Mouse (Mus musculus): ENCODE results near the gene Srek1ip1.

GRCm38 (mm10) chr13:104843295-104844089, 51.2 kb downstream of the Srek1ip1 start:
- TF ChIP-seq CTCF (IDR thresholded peaks at IDR 0.05; ENCODE audit: borderline replicate concordance, insufficient read depth, low read depth, low read length) (no peak), POLR2A (IDR thresholded peaks at IDR 0.05; ENCODE audit: borderline replicate concordance, insufficient read depth, low read length) (no peak)
